Mouse (Mus musculus) macrophage (primary cell): ENCODE measurements around the gene Syf2. TPM values are rescaled to one million over a fixed set of nuclear protein-coding genes. Genes with fewer than 3 reads are reported as not detected.

ENCODE experiments used
- H3K27ac ChIP-seq: fragments of 350-480 bp; formaldehyde crosslinking; 2 replicates; pipeline ENCODE4 v1.9.0; 2021
- H3K36me3 ChIP-seq: fragments of 350-480 bp; formaldehyde crosslinking; 2 replicates; pipeline ENCODE4 v1.9.0; 2021; ENCODE audit errors: inconsistent target
- H3K4me3 ChIP-seq: fragments of 350-480 bp; formaldehyde crosslinking; 2 replicates; pipeline ENCODE4 v1.9.0; 2021; ENCODE audit errors: inconsistent target
- H3K79me2 ChIP-seq: fragments of 350-480 bp; formaldehyde crosslinking; 2 replicates; pipeline ENCODE4 v1.9.0; 2021; ENCODE audit errors: inconsistent target
- WGBS: methylation state at CpG from one replicate; pipeline ENCODE4 v1.1.7; 2026; ENCODE audit warnings: inconsistent platforms; ENCODE audit not compliant: missing documents; 5-methylcytosine and 5-hydroxymethylcytosine counted together
- polyA plus RNA-seq: library from polyadenylated mRNA; stranded (reverse); fragments of 250-400 nt; gene quantifications from 3 replicates; pipeline ENCODE4 v1.2.4, GENCODE M21; 2018; ENCODE audit warnings: inconsistent platforms

The Syf2 gene
- polyA plus RNA-seq, 1 experiment from 2014 or later: 116 TPM

DNA sequence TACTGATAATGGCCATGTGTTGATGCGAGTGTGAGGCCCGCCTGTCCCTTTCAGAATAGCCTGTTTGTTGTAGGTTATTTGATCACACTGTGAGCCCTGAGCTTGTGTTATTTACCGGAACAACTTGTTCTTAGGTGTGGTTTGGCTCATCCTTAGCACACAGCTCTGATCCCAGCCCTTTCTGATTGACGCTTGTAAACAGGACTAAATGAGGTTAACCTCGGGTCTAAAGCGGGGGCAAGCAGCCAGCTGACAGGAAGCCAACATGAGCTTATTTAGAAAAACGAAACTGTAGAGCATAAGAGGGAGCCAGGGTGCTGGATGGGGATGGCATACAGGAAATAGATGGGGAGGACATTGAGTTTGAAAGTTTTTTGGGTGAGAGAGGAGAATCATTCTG, 12.3 kb upstream of the Syf2 start:
- H3K79me2 ChIP-seq: peaks cover 38% of the 10 kb centered on the region
- H3K27ac ChIP-seq: peak overlapping the region; percentile 96
- no peak overlapping the region for H3K4me3 ChIP-seq
- WGBS: 14% methylated on average over 7 of the region's 7 CpGs
- no peaks in the 10 kb centered on the region for H3K36me3 ChIP-seq

DNA sequence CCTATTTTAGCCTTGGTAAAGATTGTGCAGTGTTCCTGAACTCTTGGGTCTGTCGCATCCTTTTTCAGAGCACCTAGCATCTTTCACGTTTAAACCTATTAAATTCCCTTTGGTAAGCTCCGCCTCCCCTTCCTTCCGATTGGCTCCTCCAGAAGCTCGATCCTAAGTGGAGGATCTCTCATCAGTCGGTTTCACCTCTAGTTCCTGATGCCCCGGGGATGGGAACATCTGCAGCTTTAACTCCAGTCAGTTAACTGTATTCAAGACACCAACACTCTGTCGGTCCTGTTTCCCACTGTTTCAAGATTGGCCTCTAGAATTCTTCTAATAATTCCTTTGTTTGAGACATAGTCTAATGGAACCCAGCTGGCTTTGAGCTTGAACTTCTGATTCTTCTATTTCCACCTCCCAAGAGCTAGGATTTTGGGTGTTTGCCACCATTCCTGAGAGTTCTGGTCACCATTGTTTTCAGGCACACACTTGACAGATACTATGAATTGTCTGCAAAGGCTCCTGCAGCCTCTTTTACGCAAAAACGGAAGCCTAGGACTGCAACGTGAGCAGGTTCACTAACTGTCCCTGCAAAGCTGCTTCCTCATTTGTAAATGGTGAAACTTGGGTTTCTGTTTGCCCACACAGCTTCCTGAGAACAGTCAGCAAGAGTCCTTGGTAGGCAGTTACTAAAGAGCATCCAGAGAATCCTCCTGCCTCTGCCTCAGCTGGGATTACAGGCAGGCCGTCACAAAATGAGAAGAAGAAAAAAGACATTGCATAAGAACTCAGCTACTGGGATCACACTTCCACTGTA, 10.8 kb upstream of the Syf2 start:
- Histone ChIP-seq H3K36me3 (peaks cover 3% of the 10 kb centered on the region; the same call in 1 of the 2 replicates), H3K4me3 (peak overlapping the region; percentile 3; the same call in 1 of the 2 replicates), H3K27ac (peak overlapping the region; percentile 96), H3K79me2 (peaks cover 42% of the 10 kb centered on the region)
- 2% methylated on average over 12 of the region's 12 CpGs for WGBS

DNA sequence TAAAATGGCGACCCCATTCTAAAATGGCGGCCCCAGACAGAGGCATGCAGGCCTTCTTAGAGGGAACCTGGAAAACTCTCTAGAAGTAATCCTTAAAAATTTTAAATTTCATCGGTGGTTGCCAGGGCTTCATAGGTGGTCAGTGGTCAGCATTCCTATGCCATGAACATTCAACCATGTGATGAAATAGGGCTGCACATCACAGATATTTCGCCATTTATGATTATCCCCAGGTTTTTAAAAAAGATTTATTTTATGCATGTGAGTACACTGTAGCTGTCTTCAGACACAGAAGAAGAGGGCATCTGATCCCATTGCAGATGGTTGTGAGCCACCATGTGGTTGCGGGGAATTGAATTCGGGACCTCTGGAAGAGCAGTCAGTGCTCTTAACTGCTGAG, 10.1 kb upstream of the Syf2 start:
- Histone ChIP-seq H3K4me3 (no peak overlapping the region), H3K36me3 (peaks cover 10% of the 10 kb centered on the region), H3K27ac (peak overlapping the region; percentile 96), H3K79me2 (peaks cover 43% of the 10 kb centered on the region)
- WGBS: 81% methylated on average over 6 of the region's 6 CpGs

DNA sequence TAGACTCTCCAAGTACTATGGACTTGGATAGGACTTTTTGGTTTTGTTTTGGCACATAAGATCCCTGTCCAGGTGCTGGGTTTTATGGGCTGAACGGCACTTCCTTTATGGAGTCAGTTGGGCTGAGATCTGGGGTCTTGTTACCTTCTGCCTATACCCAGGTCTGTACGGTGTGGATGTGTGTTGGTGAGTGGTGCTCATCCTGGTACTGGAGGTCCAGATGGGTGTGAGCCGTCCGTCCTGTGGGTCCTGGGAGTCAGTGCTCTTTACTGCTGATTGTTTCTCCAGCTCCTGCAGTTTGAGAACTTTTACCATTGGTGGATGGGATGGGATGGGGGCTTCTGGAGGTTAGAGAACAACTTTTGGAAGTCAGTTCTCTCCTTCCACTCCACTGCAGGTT, 9.0 kb upstream of the Syf2 start:
- Histone ChIP-seq H3K27ac (peak overlapping the region; percentile 96), H3K4me3 (no peak overlapping the region), H3K79me2 (peaks cover 45% of the 10 kb centered on the region), H3K36me3 (peaks cover 20% of the 10 kb centered on the region)
- 93% methylated on average over 4 of the region's 4 CpGs for WGBS

DNA sequence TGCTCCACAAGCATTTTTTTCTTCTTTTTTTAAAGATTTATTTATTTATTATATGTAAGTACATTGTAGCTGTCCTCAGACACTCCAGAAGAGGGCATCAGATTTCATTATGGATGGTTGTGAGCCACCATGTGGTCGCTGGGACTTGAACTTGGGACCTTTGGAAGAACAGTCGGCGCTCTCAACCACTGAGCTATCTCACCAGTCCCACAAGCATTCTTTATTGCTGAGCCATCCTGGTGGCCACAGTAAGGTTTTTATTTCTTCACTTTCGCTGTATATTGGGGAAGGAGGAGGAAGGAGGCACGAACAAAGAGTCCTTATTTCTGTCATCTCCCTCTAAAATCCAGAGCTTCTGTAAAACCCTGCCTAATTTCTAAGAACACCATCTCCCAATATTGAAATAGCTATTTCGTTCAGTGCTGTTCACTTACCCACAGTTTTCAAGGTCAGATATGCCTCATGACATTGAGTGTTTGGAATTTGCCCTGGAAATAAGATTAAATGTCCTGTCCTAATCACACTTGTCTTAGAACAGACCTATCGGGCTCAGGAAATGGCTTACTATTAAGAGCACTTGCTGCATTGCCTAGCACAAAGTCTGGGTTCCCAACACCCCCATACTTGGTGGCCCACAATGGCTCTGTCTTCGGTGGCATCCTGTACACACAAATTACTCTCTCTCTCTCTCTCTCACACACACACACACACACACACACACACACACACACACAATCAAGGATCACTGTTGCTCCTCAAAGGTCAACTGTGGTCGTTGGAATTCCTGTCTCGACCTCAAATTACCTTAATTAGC, 8.4 kb upstream of the Syf2 start:
- Histone ChIP-seq H3K27ac (peak overlapping the region; percentile 96), H3K4me3 (peak overlapping the region; percentile 85), H3K36me3 (peaks cover 26% of the 10 kb centered on the region), H3K79me2 (peaks cover 51% of the 10 kb centered on the region)
- WGBS: 59% methylated on average over 10 of the region's 10 CpGs

DNA sequence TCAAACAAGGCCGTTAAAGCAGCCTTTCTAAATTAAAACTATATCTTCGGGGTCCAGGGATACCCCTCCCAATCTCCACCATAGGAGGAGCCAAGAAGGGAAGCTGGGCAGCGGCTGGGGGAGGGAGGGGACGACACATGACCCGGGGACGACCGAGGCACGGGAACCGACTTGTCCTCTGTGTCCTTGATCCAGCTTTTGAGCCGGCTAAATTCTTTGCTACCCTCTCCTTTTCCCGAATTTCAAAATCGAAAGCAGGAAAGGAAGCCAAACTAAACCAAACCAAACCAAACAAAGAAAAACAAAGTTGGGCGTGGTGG, 7.8 kb upstream of the Syf2 start:
- WGBS: under 1% methylated on average over 13 of the region's 13 CpGs
- H3K4me3 ChIP-seq: peak overlapping the region; percentile 85
- H3K27ac ChIP-seq: peak overlapping the region; percentile 96
- H3K36me3 ChIP-seq: peaks cover 32% of the 10 kb centered on the region
- peaks cover 57% of the 10 kb centered on the region for H3K79me2 ChIP-seq

DNA sequence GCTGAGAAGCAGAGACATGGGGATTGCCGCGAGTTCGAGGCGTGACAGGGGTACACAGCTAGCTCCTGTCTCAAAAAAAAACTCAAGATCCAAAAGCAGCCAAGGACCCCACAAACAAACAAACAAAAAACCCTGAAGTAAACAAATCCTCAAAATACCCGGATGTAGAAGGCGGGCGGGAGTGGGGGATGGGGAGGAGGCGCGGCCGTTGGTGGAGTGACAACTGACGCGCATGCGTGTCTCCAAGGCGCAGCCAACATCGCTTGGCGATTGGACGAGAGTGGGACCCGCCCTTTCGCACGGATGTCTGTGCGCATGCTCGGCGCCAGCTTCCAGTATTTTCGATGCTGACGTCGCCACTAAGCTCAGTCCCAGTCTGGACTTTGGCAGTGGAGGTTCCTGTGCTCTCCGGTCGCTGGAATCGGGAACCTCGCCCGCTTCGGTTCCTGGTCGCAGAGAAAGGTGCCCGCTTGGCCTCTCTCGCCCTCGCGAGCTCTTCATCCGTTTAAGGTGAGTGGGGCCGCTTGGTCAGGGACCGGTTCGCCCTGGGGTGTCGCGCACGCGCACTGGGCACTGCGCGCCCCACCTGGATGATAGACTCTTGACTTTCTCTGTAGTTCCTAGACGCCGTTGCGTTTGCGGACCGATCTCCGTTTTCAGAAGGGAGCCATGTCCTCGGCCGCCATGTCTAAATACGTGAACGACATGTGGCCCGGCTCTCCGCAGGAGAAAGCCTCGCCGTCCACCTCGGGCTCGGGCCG, 7.3 kb upstream of the Syf2 start, which contains the start of gene Rsrp1:
Rsrp1 (plus strand) TSS at position 335 of the 761 bp plus-strand sequence.
- H3K4me3 ChIP-seq: peak within 1 kb of the TSS; percentile 85
- peaks cover 33% of the 10 kb centered on the region for H3K36me3 ChIP-seq
- WGBS: under 1% methylated on average over 64 of the region's 64 CpGs
- peak within 1 kb of the TSS; percentile 96 for H3K27ac ChIP-seq
- H3K79me2 ChIP-seq: peaks cover 57% of the 10 kb centered on the region

DNA sequence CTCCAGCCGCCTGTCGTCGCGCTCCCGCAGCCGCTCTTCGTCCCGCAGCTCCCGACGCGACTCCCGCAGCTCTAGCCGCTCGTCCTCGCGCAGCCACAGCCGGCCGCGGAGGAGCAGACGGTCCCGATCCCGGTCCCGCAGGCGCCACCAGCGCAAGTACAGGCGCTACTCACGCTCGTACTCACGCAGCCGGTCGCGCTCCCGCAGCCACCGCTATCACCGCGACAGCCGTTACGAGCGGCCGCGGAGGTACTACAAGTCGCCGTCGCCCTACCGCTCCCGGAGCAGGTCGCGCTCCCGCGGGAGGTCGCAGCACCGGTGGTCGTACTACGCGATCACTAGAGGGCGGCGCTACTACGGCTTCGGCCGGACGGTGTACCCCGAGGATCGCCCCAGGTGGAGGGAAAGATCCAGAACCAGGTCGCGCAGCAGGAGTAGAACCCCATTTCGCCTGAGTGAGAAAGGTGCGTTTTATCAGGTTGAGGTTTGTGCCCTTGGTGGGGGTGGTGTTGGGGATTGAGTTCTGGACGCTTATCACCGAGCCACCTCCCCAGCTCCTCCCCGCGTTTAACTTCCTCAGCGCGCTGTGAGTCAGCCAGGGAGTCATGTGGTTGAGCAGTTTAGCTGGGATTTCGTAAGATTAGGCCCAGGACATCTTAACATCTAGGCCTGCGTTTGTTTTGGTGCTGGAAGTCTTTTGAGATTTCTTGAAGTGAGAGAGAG, 6.5 kb upstream of the Syf2 start:
- Histone ChIP-seq H3K36me3 (peaks cover 33% of the 10 kb centered on the region), H3K79me2 (peaks cover 57% of the 10 kb centered on the region), H3K27ac (peak overlapping the region; percentile 96), H3K4me3 (peak overlapping the region; percentile 85)
- under 1% methylated on average over 60 of the region's 75 CpGs for WGBS

DNA sequence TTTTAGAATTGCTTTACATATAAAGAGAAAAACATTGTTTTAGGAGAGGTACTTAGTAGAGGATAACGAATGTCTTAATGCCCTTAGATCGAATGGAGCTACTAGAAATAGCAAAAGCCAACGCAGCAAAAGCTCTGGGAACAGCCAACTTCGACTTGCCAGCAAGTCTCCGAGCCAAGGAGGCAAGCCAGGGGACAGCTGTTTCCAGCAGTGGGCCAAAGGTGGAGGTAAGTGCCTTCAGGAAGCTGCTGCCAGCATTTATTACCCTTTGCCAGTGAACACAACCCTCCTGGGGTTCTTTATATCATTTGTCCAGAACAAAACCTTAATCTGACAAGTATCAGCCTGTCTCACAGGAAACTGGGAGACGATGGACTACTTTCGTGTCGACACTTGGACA, 5.5 kb upstream of the Syf2 start:
- Histone ChIP-seq H3K36me3 (peaks cover 33% of the 10 kb centered on the region), H3K79me2 (peaks cover 57% of the 10 kb centered on the region), H3K4me3 (peak overlapping the region; percentile 85), H3K27ac (peak overlapping the region; percentile 96)
- 13% methylated on average over 8 of the region's 8 CpGs for WGBS

DNA sequence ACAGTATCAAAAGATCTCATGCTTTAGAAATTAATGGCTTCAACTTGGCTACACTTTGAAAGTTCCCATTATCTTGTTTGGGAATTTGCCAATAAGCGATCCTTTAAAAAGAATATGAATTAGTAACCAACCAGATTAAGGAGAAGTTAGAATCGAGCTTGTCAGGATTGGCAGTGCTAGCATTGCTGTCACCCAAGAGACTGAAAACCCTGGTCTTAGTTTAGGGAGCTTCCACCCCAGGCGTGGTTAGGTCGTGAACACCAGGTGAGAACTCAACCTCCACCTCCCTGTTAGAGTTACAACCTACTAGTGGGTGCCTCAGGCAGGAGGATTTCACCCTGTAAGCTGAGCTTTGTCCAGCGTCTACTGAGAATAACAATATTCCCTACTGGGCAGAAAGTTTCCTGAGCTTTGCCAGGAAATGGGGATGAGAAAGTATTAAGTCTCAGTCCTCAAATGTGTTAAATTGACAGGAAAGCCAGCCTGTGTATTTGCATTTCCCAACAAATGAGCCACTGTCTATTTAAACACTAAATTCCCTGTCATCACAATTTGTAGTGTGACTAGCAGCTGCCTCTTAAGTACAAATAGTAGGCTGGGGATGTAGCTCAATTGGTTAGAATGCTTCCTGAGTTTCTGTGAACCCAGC, 2.8 kb upstream of the Syf2 start:
- 76% methylated on average over 5 of the region's 5 CpGs for WGBS
- Histone ChIP-seq H3K36me3 (peaks cover 42% of the 10 kb centered on the region), H3K4me3 (no peak overlapping the region), H3K27ac (no peak overlapping the region), H3K79me2 (peaks cover 62% of the 10 kb centered on the region)

DNA sequence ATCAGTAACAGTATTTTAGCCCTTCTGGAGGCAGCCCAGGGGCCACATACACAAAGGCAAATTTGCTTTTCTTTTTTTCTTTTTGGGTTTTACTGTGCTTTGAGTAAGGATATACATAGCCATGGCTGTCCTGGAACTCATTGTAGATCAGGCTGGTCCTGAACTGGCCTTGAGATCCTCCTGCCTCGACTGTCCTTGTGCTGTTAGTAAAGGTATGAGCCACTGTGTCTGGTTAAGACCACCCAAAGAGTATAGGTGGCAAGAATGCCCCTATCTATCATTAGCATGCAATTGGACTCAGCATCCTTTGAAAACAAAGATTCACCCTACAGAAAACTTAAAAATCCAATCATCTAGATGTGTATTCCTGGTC, 2.2 kb upstream of the Syf2 start:
- Histone ChIP-seq H3K4me3 (no peak overlapping the region), H3K27ac (no peak overlapping the region), H3K36me3 (peaks cover 47% of the 10 kb centered on the region), H3K79me2 (peaks cover 67% of the 10 kb centered on the region)
- WGBS: 67% methylated on average over 1 of the region's 1 CpGs

DNA sequence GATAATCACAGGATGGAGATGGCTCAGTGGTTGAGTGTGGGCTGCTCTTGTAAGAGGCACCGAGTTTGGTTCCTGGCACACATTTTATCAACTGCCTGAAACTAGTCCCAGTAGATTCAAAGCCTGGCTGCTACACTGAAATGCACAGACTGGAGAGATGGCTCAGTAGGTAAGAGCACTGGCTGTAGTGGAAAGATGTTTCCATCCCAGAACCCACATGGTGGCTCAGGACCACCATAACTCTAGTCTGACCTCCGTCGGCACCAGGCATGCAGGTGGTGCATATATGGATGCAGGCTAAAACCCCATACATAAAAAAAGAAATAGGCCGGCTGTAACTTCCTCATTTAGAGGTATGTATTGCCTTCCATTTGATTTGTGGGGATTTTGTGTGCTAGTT, 1.2 kb upstream of the Syf2 start:
- Histone ChIP-seq H3K36me3 (peaks cover 58% of the 10 kb centered on the region), H3K79me2 (peaks cover 66% of the 10 kb centered on the region), H3K4me3 (no peak overlapping the region), H3K27ac (peak overlapping the region; percentile 47; the same call in 1 of the 2 replicates)
- 14% methylated on average over 4 of the region's 4 CpGs for WGBS

DNA sequence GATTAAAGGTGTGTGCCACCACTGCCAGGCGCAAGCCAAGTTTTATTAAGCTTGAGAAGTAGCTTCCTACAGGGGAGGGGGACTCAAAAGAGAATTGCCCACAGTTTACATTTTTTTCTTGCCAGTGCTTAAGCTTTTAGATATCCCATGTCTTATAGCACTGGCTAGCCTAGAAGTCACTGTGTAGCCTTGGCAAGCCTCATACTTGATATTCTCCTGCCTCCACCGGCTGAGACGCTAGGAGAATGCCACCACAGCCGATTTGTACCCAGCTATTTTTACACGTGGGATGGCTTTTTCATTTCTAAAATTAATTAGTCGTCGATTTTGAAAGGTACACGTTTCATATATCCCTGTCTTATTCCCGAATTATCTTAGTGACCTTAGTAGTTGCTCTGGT, 508 bp upstream of the Syf2 start:
- peaks cover 59% of the 10 kb centered on the region for H3K36me3 ChIP-seq
- 23% methylated on average over 9 of the region's 9 CpGs for WGBS
- H3K4me3 ChIP-seq: peak overlapping the region; percentile 1; the same call in 1 of the 2 replicates

More for the DNA sequence above, 508 bp upstream of the Syf2 start:
- H3K79me2 ChIP-seq: peaks cover 59% of the 10 kb centered on the region
- H3K27ac ChIP-seq: peak overlapping the region; percentile 47
